Mouse (Mus musculus): ENCODE measurements at regions not wholly inside any gene's neighbourhood (a gene's known extent, or its start where the extent isn't known, plus 50 kb on each side); places are given as distances from the start of the nearest gene placed in this dataset.
A peak's percentile ranks its signal among the peaks of the same experiment; 100 is the strongest.

DNA sequence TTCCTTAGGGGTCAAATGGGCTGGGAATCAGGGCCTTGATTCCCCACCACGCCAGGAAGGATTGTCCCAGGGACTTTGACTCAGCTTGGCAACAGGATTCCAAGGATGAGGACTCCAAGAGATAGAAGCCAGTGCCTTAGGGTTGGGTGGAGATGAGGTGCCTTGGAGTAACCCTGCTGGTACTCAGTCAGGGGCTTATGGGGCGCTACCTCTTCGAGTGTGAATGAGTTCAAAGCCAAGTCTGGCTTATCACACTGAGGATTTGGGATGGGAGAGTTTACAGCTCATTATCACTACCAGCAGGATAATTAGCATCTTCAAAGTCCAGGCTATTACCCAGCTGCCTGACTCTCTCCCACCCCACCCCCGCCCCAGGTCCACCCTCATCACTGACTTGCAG is 213.5 kb downstream of the Cdh26 start:
- no peak for DNase-seq (ENCODE audit: low read depth, low spot score)

DNA sequence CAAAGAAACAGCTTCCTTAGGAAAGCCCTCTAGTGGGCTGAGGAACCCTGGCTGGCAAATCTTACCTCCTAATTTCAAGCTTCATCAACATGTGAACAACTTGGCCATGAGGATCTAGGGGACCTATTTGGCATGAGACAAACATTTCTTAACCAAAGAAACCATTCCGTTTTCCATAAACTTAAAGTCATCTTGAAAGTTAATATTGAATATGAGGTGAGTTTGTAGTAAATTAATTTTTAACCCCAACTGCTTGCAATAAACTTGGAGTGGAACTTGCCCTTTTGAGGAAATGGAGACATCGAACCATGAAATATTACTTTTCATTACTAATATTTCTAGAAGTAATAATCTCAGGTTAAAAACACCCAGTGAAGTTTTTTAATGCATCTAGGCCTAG is 229.7 kb downstream of the Cdh26 start:
- DNase-seq (ENCODE audit: low read depth, low spot score): no peak

DNA sequence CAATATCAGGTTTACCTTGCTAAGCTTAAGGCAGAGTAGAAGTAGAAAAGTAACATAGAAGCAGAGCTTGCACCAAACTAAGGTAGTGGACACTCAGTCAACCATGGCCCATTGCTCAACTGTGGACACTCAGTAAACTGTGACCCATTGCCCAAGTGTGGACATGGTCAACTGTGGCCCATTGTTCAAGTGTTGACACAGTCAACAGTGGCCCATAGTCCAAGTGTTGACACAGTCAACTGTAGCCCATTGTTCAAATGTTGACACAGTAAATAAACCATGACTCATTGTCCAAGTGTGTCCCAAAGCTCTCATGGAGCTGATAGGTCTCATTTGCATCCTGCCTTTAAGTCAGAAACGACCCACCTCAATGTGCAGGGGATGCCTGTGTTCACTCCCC is 232.1 kb downstream of the Cdh26 start:
- no peak for DNase-seq (ENCODE audit: low read depth, low spot score)

DNA sequence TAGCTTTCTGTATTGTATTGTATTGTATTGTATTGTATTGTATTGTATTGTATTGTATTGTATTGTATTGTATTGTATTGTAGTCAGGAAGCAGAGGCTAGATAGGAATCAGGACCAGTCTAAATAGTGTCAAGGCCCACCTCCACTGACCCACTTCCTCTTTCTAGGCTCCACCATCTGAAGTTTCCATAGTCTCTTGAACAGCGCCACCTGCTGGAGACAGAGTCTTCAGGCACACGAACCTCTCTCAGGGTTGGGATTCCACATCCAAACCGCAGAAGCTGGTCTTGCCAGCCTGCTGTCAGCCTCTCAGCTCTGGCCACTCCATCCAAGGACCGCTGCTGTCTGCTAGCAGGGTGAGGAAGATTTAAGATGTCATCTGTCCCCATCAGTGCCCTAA is 234.6 kb downstream of the Cdh26 start:
- DNase-seq (ENCODE audit: low read depth, low spot score): peak; percentile 65

DNA sequence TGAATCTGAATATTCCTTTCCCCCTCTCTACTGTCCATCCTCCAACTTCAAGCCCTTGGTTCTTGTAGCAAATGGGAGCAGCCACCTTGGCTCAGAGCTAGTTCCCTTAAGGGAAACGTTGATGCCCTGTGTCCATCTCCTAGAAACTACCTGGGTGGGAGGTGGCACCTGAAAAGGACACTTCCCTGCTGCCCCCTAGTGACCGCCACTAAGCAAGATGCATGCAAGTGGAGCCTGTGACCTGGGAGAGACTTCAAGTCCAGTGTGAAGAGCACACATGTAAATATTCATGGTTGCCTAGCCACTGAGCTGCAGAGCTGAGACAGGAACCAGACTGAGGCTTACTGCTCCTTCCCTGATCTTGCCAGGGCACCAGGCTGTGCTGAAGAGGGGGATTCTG is 238.1 kb downstream of the Cdh26 start:
- DNase-seq (ENCODE audit: low read depth, low spot score): peak; percentile 9

DNA sequence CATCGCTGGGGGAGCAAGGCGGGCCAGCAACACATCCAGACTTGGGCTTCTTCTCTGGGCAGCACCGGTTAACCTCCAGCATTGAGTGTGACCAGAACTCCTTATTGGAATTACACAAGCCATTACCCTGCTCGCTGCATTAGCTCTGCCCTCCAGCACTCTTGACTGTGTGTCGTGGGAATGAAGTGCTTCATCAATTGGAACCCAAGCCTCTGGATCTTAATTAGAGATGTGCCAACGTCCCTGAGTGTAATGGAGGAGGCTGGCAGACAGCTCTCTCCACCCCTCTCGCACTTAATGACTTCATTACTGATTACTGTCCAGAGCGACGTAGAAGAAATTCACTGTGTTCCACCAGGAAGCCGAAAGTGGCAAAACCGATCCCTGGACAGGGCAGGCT is 240.6 kb downstream of the Cdh26 start:
- no peak for DNase-seq (ENCODE audit: low read depth, low spot score)

DNA sequence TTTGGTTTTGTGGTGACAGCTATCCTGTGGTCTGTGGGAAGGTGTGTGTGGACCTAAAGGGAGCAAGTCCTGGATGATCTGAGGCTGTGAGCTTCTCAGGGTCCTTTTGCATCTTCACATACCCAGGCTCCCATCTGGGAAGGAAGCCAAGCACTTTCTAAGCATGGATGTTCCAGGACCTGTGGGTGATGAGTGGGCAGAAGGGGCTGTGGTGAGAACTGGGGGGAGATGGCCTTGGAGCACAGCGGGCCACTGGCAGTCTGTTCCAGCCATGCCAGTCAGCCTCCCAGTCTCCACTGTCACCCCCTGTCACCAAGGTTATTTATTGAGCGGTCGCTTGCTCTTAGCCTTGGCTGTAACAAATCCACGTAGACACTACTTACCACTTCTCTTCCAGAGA is 243.3 kb downstream of the Cdh26 start:
- no peak for DNase-seq (ENCODE audit: low read depth, low spot score)

DNA sequence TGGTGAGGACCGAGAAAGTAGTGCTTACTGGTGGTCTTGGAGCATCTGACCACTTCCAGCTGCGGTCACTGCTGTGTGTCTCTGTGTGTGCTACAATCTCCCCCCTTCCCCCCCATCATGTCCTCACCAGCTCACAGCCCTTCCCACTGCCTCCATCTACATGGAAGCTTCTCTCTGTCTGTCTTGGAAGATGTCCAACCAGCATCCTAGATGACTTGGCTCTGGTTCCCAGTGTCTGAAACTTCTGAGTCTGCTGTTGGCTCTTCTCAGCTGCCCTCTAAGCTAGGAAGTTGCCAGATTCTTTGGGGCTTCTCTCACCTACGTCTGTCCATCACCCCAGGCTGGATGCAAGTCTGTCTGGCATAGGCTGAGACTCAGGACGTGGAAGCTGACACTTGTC is 244.3 kb downstream of the Cdh26 start:
- DNase-seq (ENCODE audit: low read depth, low spot score): no peak

DNA sequence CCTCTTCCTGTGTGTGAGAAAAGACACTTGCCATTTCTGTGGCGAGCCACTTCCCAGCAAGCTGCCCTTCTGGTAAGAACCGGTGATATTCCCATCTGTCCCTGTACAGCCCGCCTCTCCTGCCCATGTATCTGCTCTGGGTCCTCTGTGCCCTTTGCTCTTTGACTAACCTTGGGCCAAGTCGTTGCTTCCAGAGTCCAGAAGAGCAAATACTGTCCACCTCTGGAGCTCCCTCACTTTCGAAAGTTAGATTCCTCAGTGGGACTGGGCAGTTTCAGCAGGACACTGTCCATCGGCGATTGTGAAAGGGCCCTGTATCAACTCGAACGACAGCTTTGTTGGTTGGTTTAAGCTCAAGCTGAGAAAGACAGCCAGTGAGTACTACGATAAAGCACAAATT is 246.6 kb downstream of the Cdh26 start:
- DNase-seq (ENCODE audit: low read depth, low spot score): no peak

DNA sequence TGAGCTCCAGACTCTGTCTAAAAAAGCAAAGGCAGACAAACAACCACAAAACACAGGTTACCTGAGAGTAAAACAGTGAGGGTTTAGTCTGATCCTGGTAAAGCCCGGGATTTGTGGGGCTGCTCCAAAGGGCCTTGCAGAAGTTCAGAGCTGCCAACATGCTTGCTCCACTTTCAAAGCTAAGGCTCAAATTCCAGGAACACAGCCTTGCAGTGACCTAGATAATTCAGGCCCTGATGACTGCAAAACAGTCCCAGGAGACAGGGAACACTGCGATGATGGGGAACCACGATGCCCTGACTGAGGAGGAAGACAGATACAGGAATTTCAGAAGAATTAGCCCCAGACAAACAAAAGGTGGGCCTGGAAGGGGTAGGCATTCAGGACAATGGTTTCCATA is 250.0 kb downstream of the Cdh26 start:
- DNase-seq (ENCODE audit: low read depth, low spot score): no peak

DNA sequence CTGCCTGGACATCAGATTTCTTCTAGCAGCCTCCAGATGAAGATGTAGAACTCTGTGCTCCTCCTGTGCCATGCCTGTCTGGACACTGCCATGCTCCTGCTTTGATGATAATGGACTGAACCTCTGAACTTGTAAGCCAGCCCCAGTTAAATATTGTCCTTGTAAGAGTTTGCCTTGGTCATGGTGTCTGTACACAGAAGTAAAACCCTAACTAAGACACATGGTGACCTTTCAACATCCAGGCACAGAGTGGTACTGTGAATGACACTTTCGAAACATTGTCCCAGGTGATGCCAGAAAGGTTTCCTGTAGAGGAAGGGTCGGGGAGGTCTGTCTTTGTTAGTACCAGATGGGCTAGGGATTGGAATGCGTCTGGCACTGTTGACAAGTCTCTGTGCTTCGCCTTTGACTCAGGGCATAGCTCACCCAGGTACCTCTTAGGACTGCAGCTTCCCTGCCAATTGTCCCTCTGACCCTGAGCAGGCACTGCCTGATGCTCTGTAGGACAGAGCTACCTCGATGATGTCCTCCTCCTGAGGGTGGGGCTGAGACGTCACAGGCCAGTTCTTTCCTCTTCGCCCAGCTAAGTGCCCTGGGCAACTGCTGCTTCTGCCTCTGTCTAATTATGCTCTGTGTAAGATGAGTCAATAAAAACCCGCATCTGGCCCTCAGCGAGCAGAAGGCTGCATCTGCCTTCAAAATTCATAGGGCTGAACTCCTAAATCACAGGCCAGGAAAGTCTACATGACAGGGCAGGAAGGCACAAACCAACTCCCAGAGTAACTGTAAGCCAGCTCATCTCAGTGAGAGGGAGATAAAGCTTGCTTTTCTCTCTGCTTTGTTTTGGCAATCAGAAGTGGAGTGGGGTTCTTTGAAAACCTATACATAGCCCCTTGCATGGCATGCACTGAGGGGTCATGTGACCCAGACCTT is 254.0 kb downstream of the Cdh26 start:
- no peak for DNase-seq (ENCODE audit: low read depth, low spot score)

DNA sequence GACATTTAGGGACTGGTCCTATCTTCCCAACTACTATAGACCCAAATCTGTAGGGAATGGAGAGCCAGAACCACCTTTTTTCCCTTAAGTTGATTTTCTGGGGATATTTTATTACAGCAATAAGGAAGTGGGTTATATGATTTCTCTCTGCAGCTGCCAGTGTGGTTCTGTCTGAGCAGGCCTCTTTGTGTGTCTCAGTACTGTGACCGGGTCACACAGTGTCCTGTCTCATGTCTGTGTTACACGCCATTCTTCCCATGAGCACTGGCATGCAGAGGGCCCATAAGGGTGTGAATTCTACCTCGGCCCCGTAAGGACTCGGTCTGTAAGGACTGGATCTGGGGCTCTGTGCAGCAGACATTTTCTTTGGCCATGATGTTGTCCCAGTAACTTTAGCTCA is 254.9 kb downstream of the Cdh26 start:
- DNase-seq (ENCODE audit: low read depth, low spot score): no peak

DNA sequence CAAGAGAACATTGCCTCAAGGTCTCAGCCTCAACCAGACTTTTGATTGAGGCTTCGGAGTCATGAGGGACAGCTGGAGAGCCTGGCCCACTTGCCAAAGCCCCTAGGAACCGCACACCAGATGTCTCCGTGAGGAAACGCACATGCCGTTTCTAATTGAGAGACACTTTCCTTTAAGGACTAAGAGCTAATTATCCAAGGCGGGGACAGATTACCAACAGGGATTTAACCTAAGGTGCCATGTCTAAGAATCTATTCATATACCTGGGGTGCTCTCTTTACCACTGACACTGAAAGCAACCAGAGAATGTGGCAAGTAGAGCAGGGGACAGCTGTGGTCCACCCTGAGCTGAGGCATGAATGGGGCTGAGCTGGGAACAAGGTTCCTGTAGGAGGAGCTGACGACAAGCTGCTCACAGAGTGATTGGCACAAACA is 255.9 kb downstream of the Cdh26 start:
- no peak for DNase-seq (ENCODE audit: low read depth, low spot score)

DNA sequence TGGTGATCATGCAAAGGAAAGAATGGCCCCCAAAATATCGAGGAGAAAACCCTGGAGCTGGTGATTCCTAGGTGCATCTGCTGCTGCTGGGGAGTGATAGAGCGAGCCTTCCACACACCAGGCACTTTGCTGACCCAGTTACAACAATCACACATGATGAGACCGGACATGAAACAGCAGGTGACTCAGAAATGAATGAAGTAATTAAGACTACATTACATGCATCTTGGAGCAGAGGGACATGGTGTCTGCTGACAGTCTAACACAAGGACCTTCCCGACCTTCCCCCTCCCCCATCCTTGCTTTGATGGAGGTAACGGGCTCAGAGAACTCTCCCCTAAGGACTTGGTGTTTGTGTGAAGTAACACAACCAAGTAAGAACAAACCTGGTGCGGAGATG is 258.3 kb downstream of the Cdh26 start:
- no peak for DNase-seq (ENCODE audit: low read depth, low spot score)

DNA sequence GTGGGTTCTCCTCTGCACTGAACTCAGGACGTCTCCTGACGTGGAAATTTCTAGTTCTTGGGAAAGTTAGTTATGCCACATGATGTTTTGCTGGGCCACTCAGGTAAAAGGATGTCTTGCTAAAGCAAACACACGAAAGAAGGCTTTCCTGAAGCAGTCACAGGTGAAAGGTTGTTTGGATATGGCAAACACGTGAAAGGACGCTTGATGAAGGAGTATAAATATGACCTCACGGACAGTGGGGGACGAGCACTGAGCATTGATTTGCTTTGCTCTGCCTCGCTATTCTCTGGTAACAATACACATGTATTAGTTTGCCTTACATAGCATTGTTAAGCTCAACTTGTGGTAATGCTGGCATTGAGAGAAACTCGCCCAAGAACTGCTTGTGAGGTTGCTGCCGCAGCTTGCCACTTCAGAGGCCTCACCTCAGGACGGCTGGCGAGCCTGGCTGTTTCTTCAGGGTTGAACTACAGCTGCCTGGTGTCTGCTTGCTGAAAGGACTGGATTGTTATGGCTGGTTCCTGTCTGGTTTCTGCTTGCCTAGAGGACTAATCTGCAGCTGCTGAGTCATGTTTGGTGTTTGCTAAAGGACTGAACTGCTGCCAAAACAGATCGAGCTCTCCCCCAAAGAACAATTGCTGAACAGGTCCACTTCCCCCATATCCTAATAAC is 261.0 kb downstream of the Cdh26 start:
- DNase-seq (ENCODE audit: low read depth, low spot score): no peak

DNA sequence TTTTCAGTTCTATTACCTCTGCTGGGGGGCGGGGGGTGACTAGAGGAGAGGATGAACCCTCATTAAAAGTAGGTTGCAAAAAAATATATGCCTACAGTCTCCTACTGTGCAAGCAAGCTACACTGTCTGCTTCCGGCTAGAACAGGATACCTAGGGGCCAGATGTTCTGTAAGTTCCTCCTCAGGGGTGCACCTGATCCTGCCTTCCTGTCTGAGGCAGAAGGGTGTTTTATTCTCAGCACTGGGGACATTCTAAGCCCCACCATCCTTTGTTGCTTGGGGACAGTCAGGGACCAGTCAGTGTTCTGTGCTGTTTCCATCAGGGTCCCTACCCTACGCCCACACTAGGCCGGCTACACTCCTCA is 261.5 kb downstream of the Cdh26 start:
- no peak for DNase-seq (ENCODE audit: low read depth, low spot score)

DNA sequence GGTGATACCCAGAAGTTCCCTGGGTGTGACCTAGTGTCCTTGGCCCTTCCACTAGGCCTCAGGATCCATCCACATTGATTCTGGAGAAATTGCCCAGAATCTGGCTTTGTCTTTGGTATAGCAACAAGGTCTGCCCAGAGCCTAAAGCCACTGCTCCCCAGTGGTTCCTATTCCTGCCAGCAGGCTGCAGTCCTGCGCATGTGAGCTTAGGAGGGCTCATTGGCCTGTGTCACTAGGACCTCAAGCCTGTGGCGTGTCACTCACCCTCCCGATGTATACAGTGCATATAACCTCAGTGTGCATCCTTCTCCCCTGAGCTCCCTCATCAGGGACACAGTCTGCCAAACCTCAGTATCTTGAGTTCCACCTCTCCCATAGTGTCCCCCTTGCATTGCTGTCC is 261.9 kb downstream of the Cdh26 start:
- DNase-seq (ENCODE audit: low read depth, low spot score): no peak

DNA sequence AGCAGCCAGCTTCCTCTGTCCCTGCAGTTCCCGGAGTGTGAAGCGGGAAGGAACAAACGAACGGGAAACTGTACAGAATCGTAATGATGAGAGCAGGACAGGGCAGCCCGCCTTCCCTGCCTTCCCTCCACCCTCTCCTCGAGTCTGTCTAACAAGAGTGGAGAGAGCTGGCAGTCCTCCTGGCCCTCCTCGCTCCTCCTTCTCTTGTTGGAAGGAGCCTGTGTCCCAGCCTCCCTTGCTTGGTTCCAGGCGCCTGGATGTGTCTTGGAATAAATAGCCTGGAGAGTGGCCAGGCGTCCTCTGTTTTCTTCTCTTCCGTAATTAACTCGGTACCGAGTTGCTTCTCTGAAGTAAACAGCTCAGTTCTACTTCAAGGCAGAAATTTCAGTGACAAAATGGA is 268.3 kb downstream of the Cdh26 start:
- DNase-seq (ENCODE audit: low read depth, low spot score): no peak

DNA sequence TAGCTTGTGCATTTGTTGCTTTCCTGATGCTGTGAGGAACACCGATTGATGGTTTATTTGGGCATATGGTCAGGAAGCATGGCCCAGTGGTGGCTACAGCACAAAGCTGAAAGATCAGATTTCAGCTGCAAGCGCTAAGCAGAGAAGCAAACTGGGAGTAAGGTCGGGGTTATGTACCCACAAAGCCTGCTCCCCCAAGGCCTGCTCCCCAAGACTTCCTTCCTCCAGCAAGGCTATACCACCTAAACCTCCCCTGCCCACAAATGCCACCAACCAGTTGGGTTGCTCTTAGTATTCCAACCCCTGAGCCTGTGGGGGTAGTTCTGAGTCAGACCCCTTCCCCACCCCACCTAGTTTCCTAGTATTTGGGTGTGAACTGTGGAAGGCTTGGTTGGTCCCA is 270.5 kb downstream of the Cdh26 start:
- DNase-seq (ENCODE audit: low read depth, low spot score): no peak

DNA sequence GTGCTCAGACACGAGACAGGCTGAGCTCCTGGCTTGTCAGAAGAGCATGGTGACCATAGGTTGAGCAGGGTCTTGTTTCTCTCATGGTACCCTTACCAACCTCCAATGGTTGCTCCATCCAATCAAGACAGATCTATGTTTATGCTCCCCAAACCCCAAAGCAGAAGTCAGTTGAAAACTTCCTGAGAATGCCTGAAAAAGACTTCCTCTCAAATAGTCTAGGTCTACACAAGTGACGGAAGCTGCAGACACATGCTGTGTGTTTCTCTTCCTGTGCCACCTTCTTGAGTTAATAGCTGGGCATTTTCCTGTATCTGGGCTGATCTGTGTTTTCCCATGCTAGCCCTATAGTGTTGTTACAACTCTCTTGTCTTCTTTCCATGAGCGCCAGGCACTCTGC is 274.2 kb downstream of the Cdh26 start:
- no peak for DNase-seq (ENCODE audit: low read depth, low spot score)

DNA sequence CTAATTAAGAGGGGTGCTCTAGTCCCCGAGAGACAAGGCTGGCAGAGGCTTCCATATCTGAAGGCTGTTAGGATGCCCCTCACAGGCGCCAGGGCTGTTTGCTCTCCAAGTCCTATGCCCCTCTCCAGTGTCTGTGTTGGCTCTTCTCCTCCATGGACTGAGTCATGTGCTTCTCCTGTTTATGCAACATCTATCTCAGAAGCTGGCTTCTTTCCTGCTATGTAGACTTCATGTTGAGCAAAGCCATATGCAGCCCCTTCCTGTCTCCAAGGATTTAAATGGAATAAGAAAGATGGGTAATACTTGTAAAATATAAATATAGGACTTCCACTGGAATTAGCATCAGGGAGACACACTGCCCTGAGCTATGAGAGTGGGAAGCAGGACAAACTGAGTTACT is 278.3 kb downstream of the Cdh26 start:
- DNase-seq (ENCODE audit: low read depth, low spot score): no peak

DNA sequence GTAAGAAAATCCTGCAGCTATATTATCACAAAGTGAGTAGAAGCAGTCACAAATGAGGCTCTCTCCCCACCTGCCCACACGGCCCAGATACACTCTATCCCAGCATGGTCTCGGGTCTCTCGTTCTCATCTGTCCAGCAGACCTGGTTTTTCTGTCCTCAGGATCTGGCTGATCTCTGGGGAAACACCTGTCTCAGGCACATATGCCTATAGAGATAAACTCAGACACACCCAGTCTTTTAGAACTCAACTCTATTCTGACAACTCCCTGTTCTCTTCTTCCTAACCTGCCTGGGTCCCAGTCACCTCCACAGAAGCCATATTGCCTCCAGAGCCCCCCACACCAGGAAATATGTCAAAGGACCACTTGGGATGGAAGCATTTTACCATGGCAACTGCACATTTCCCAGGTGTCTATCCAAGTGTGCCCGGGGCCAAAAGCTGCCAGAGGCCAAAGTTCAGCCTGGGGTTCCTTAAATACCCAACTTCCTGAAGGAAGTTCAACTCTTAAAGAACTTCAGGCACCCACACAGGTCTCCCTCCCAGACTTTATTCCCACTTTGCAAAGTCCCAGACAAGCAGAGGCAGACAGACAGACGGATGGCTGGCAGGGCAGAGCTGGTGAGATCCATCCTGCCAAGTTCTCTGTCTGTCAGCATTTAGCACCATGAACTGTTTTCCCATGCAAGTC is 279.0 kb downstream of the Cdh26 start:
- no peak for DNase-seq (ENCODE audit: low read depth, low spot score)

DNA sequence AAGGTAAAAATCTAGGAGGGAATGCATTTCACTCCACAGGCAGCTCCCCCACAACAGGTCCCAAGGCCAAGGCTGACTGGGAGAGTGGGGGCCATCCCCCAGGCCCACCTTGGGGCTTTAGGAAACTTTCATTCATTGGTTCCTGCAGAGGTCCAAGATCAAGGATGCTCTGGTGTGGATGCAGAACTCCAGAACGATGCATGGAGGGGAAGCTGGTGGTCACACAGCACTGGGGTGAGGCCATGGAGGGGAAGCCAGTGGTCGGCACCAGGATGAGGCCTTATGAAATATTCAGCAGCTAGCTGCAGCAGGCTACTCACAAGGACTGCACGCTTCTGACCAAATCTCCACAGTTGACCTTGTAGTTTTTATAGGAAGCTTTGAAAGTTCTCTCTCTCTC is 279.7 kb downstream of the Cdh26 start:
- no peak for DNase-seq (ENCODE audit: low read depth, low spot score)

Data from CD4-positive, CD25-positive, alpha-beta regulatory T cell, adult 2 months (primary cell).